Mouse (Mus musculus): ENCODE results near the gene Tex35. TPM values are rescaled to one million over a fixed set of nuclear protein-coding genes. Genes with fewer than 3 reads are reported as not detected.

Gene Tex35
- total and polyA plus RNA-seq, 2 experiments: 0.09 to 0.11 TPM

DNA sequence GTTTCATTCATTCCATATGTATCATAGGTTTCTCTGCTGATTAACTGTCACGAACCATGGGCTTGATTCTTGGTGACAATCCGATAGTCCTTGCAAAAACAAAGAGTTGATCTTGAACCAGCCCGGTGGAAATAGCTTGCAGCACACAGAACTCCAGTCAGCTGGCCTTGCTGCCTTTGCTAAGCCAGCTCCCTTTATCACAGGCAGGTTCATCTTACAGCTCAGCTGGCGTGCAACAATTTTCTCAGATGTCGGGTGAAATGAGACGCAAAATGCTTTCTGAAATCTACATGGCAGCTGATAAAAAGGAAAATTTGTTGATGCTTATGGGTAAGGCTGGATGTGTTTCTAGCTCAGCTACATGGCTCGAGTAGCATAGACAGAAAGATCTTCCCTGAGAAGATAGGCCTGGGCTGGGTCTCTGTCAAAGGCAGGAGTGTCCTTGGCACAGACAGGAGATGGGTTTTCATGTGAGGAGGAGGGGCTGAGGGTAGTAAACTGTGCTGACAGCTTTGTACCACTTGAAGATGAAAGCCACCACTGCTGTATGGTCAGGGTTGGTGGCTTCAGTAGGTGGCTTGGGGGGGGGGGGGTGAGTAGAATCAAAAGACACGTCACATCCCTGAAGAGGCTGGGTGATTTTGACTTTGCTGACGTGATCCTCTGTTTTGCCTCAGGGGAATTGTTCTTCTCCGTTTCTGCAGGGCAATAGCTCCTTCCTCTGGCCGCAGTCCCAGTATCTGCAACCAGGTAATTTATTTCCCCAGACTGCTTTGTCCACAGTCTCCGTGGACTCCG, 45.0 kb downstream of the Tex35 start:
- Histone ChIP-seq H3K27me3 (ENCODE audit: control insufficient read depth, insufficient read depth, low read length) (no peaks in the 10 kb centered on the region), H3K4me3 (ENCODE audit: insufficient read depth, low read depth, low read length) (no peak overlapping the region), H3K27ac (replicated peaks; ENCODE audit: insufficient read depth, low read depth, low read length) (no peak overlapping the region), H3K4me1 (ENCODE audit: control insufficient read depth, insufficient read depth, low read length) (no peaks in the 10 kb centered on the region), H3K36me3 (ENCODE audit: control insufficient read depth, insufficient read depth, low read length) (no peaks in the 10 kb centered on the region), H3K9ac (ENCODE audit: low read depth, low read length) (no peak overlapping the region), H3K79me2 (ENCODE audit: control insufficient read depth, insufficient read depth, low read length) (no peaks in the 10 kb centered on the region)
- WGBS: 80% methylated on average over 13 of the region's 13 CpGs
- TF ChIP-seq POLR2A (IDR thresholded peaks at IDR 0.05; ENCODE audit: extremely low read depth, insufficient read depth, low read length) (no peak), CTCF (IDR thresholded peaks at IDR 0.05; ENCODE audit: low read depth, low read length) (no peak)
- no peak for DNase-seq (ENCODE audit: extremely low read depth, low read depth, low spot score)

DNA sequence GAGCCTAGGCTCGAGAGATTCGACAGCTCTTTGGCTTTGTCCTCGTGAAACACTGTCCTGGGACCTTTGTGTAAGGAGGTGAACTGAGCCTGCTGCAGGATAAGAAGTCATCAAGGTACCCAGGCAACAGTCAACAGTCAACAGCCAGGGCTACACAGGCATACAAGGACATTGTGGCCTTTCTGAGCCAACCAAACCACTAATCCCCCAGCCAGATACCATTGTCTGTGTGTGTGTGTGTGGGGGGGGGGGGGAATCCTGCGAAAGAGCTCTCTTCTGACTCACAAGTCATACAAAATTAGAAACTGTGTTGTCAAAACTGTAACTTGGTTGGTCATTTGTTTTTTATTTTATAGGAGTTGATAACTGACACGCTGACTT, 46.0 kb downstream of the Tex35 start:
- Histone ChIP-seq H3K79me2 (ENCODE audit: control insufficient read depth, insufficient read depth, low read length) (no peaks in the 10 kb centered on the region), H3K4me1 (ENCODE audit: control insufficient read depth, insufficient read depth, low read length) (no peaks in the 10 kb centered on the region), H3K36me3 (ENCODE audit: control insufficient read depth, insufficient read depth, low read length) (no peaks in the 10 kb centered on the region), H3K27ac (replicated peaks; ENCODE audit: insufficient read depth, low read depth, low read length) (no peak overlapping the region), H3K4me3 (ENCODE audit: insufficient read depth, low read depth, low read length) (no peak overlapping the region), H3K27me3 (ENCODE audit: control insufficient read depth, insufficient read depth, low read length) (no peaks in the 10 kb centered on the region), H3K9ac (ENCODE audit: low read depth, low read length) (no peak overlapping the region)
- TF ChIP-seq POLR2A (IDR thresholded peaks at IDR 0.05; ENCODE audit: extremely low read depth, insufficient read depth, low read length) (no peak), CTCF (IDR thresholded peaks at IDR 0.05; ENCODE audit: low read depth, low read length) (no peak)
- WGBS: 88% methylated on average over 5 of the region's 5 CpGs
- no peak for DNase-seq (ENCODE audit: extremely low read depth, low read depth, low spot score)

DNA sequence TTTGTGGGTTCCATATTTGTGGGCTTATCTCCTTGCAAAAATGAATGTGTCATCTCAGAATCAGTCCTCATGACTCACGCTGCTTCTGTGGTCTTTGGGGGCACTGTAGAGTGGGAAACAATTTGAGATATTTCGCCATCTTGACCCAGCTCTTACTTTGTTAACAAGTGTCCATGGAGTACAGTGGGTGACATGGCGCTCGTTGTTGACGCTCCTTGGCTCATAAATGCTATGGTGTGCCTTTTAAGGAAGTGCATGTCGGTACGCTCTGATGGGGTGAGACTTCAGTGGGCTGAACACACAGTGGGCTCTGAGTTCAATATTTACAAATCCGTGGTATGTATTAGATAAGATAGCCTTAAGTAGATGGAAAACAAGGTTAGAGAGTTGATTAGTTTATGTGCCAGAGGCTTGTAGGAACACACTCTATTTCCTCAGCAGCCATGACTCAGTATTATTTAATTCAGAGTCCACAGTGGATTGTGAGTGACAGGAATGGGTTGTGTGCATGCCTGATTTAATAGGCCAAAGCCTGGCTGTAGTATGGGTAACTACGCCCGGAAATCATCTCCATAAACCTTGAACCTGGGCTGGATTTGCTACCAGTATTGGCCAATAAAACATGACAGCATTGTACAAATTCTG, 46.6 kb downstream of the Tex35 start:
- no peak for DNase-seq (ENCODE audit: extremely low read depth, low read depth, low spot score)
- Histone ChIP-seq H3K27me3 (ENCODE audit: control insufficient read depth, insufficient read depth, low read length) (no peaks in the 10 kb centered on the region), H3K79me2 (ENCODE audit: control insufficient read depth, insufficient read depth, low read length) (no peaks in the 10 kb centered on the region), H3K9ac (ENCODE audit: low read depth, low read length) (no peak overlapping the region), H3K36me3 (ENCODE audit: control insufficient read depth, insufficient read depth, low read length) (no peaks in the 10 kb centered on the region), H3K4me1 (ENCODE audit: control insufficient read depth, insufficient read depth, low read length) (no peaks in the 10 kb centered on the region), H3K27ac (replicated peaks; ENCODE audit: insufficient read depth, low read depth, low read length) (no peak overlapping the region), H3K4me3 (ENCODE audit: insufficient read depth, low read depth, low read length) (no peak overlapping the region)
- no peak for TF ChIP-seq POLR2A (IDR thresholded peaks at IDR 0.05; ENCODE audit: extremely low read depth, insufficient read depth, low read length)
- TF ChIP-seq CTCF (IDR thresholded peaks at IDR 0.05; ENCODE audit: low read depth, low read length): no peak
- 91% methylated on average over 10 of the region's 10 CpGs for WGBS

DNA sequence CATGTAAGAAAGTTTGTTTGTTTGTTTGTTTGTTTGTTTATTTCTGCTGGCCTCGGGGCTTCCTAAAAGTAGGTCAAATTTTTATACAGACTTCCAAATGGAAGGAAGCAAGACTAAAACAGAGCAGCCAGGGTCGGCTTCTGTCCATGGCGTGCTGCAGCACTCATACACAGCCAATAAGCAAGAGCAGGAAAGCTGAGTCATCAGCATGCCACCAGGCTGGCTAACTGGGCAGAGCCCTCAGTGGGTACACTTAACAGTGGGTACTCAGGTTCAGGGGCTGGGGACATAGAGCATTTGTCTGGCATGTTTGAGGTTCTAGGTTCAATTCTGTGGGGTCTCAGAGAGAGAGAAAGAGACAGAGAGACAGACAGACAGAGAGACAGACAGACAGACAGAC, 47.3 kb downstream of the Tex35 start:
- H3K27ac ChIP-seq (replicated peaks; ENCODE audit: insufficient read depth, low read depth, low read length): no peak overlapping the region
- no peak for DNase-seq (ENCODE audit: extremely low read depth, low read depth, low spot score)
- no peaks in the 10 kb centered on the region for H3K36me3 ChIP-seq (ENCODE audit: control insufficient read depth, insufficient read depth, low read length)
- H3K27me3 ChIP-seq (ENCODE audit: control insufficient read depth, insufficient read depth, low read length): no peaks in the 10 kb centered on the region
- WGBS: 65% methylated on average over 3 of the region's 3 CpGs
- TF ChIP-seq CTCF (IDR thresholded peaks at IDR 0.05; ENCODE audit: low read depth, low read length) (no peak), POLR2A (IDR thresholded peaks at IDR 0.05; ENCODE audit: extremely low read depth, insufficient read depth, low read length) (no peak)
- no peak overlapping the region for H3K9ac ChIP-seq (ENCODE audit: low read depth, low read length)
- no peaks in the 10 kb centered on the region for H3K79me2 ChIP-seq (ENCODE audit: control insufficient read depth, insufficient read depth, low read length)
- H3K4me1 ChIP-seq (ENCODE audit: control insufficient read depth, insufficient read depth, low read length): no peaks in the 10 kb centered on the region
- no peak overlapping the region for H3K4me3 ChIP-seq (ENCODE audit: insufficient read depth, low read depth, low read length)

DNA sequence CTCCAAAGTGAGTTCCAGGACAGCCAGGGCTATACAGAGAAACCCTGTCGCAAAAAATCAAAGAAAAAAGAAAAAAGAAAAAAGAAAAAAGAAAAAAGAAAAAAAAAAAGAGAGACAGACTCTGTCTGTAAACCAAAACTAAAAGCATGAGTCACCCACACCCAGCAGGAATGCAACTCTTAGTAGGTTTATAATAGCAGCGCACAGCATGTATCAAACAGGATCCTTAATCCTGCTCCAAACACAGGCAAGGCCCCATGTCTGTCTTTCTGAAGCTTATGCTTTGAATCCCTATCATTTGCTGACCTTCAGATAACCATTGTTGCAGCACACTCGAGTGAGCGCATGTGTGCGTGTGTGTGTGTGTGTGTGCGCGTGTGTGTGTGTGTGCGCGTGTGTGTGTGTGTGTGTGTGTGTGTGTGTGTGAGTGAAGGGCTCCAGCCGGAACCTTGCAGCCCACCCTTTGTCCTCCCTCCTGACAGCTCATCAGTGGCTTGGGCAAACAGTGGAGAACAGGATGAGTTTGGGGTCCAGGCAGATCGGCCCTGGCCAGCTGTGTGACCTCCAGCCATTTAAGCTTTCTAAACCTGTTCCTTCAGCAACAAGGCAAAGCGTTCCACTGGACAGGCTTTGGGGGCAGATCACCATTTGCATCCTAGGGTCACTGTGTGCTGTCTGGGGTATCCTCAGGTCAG, 47.9 kb downstream of the Tex35 start:
- TF ChIP-seq CTCF (IDR thresholded peaks at IDR 0.05; ENCODE audit: low read depth, low read length): no peak
- no peak for TF ChIP-seq POLR2A (IDR thresholded peaks at IDR 0.05; ENCODE audit: extremely low read depth, insufficient read depth, low read length)
- H3K36me3 ChIP-seq (ENCODE audit: control insufficient read depth, insufficient read depth, low read length): no peaks in the 10 kb centered on the region
- 84% methylated on average over 12 of the region's 12 CpGs for WGBS

More for the DNA sequence above, 47.9 kb downstream of the Tex35 start:
- Histone ChIP-seq H3K27ac (replicated peaks; ENCODE audit: insufficient read depth, low read depth, low read length) (no peak overlapping the region), H3K9ac (ENCODE audit: low read depth, low read length) (no peak overlapping the region), H3K27me3 (ENCODE audit: control insufficient read depth, insufficient read depth, low read length) (no peaks in the 10 kb centered on the region), H3K79me2 (ENCODE audit: control insufficient read depth, insufficient read depth, low read length) (no peaks in the 10 kb centered on the region), H3K4me1 (ENCODE audit: control insufficient read depth, insufficient read depth, low read length) (no peaks in the 10 kb centered on the region), H3K4me3 (ENCODE audit: insufficient read depth, low read depth, low read length) (no peak overlapping the region)
- DNase-seq (ENCODE audit: extremely low read depth, low read depth, low spot score): no peak
